Mouse (Mus musculus) stomach, embryonic 14.5 days (tissue): ENCODE data around the gene Capzb. TPM values are rescaled to one million over a fixed set of nuclear protein-coding genes. Genes with fewer than 3 reads are reported as not detected.

Source experiments
- microRNA-seq: library from miRNA; unstranded; fragments of <30 nt; microRNA quantifications from one replicate; pipeline ENCODE4, GENCODE M21; 2016
- polyA plus RNA-seq: library from polyadenylated mRNA; unstranded; fragments of >200 nt; fragmentation: Nextera tagmentation; extraction: Ambion mirVana; gene quantifications from 2 replicates; pipeline ENCODE4 v1.2.1, GENCODE M21; 2014

Capzb gene
- polyA plus RNA-seq, 1 experiment from 2014 or later: 280 TPM

Small RNA genes lying within 50 kb of the gene (microRNA-seq; reads per million reads assigned to microRNA genes)
- 0.78 reads per million for gene Gm24245
- gene Gm25732: not detected

Other genes with a start within 250 kb of the Capzb start
- gene Rnf186, start 225.8 kb upstream of the Capzb start, polyA plus RNA-seq: 14.2 and 14.8 TPM in 2 replicates
- gene Tmco4, start 220.0 kb upstream of the Capzb start, polyA plus RNA-seq: 6.6 and 6.8 TPM in 2 replicates
- gene Htr6, start 117.3 kb upstream of the Capzb start, polyA plus RNA-seq: not detected in 2 replicates
- gene Nbl1, start 99.9 kb upstream of the Capzb start, polyA plus RNA-seq: 42.9 and 49.7 TPM in 2 replicates
- 477 and 482 TPM in 2 replicates for gene Minos1, start 61.8 kb upstream of the Capzb start, polyA plus RNA-seq
- gene Pqlc2, start 117.8 kb downstream of the Capzb start, polyA plus RNA-seq: 9.5 and 13.7 TPM in 2 replicates
- gene Akr7a5, start 117.8 kb downstream of the Capzb start, polyA plus RNA-seq: 107 and 108 TPM in 2 replicates
- gene Mrto4, start 159.7 kb downstream of the Capzb start, polyA plus RNA-seq: 94.0 and 96.9 TPM in 2 replicates
- gene Emc1, start 159.7 kb downstream of the Capzb start, polyA plus RNA-seq: 22.4 and 24.5 TPM in 2 replicates
- gene Ubr4, start 159.7 kb downstream of the Capzb start, polyA plus RNA-seq: 86.6 and 88.1 TPM in 2 replicates